Mouse (Mus musculus) forebrain, embryonic 16.5 days (tissue): ENCODE results near the gene Hoxa6. TPM values are rescaled to one million over a fixed set of nuclear protein-coding genes. Genes with fewer than 3 reads are reported as not detected.

Source experiments
- ATAC-seq: fragments of 200-750 bp; cut with Nextera tagmentation; 2 replicates; pipeline ENCODE4 v1.8.0; 2017; ENCODE audit warnings: mild to moderate bottlenecking, moderate library complexity
- H3K27ac ChIP-seq: fragments of 300-500 bp; sonication (generic); 2 replicates; pipeline ENCODE4 v1.5.1; 2014; ENCODE audit warnings: low read length, control low read depth
- H3K27me3 ChIP-seq: fragments of 300-500 bp; sonication (generic); replicated peaks from 2 replicates; pipeline ENCODE4 v1.6.1; 2014; ENCODE audit warnings: low read length; ENCODE audit not compliant: control insufficient read depth, insufficient read depth
- H3K36me3 ChIP-seq: fragments of 300-500 bp; sonication (generic); 2 replicates; pipeline ENCODE4 v1.6.1; 2014; ENCODE audit not compliant: control insufficient read depth, insufficient read depth
- H3K4me1 ChIP-seq: fragments of 300-500 bp; sonication (generic); replicated peaks from 2 replicates; pipeline ENCODE4 v1.6.1; 2014; ENCODE audit warnings: low read length; ENCODE audit not compliant: control insufficient read depth, insufficient read depth
- H3K4me2 ChIP-seq: fragments of 300-500 bp; sonication (generic); 2 replicates; pipeline ENCODE4 v1.6.1; 2014; ENCODE audit warnings: mild to moderate bottlenecking, low read length, control low read depth
- H3K4me3 ChIP-seq: fragments of 300-500 bp; sonication (generic); replicated peaks from 2 replicates; pipeline ENCODE4 v1.5.1; 2014; ENCODE audit warnings: mild to moderate bottlenecking, low read length, control low read depth
- H3K9ac ChIP-seq: fragments of 300-500 bp; sonication (generic); replicated peaks from 2 replicates; pipeline ENCODE4 v1.6.1; 2014; ENCODE audit warnings: low read depth, low read length, control low read depth
- H3K9me3 ChIP-seq: fragments of 300-500 bp; sonication (generic); 2 replicates; pipeline ENCODE4 v1.6.1; 2016; ENCODE audit warnings: low read length; ENCODE audit not compliant: control insufficient read depth
- WGBS: fragments of 180-500 bp; shearing (Covaris S2); extraction: QIAGEN DNeasy Blood & Tissue Kit; methylation state at CpG from one replicate; pipeline ENCODE4 v1.1.7; 2014; 5-methylcytosine and 5-hydroxymethylcytosine counted together
- polyA plus RNA-seq: library from polyadenylated mRNA; unstranded; fragments of >200 nt; fragmentation: Nextera tagmentation; extraction: Ambion mirVana; gene quantifications from 2 replicates; pipeline ENCODE4 v1.2.1, GENCODE M21; 2015

Hoxa6 gene
- polyA plus RNA-seq, 1 experiment from 2014 or later: not detected

- 22% methylated on average over 6 of the region's 6 CpGs for WGBS
Observed at GRCm38 (mm10) chr6:52235866-52236265, 27.3 kb upstream of the Hoxa6 start.

DNA sequence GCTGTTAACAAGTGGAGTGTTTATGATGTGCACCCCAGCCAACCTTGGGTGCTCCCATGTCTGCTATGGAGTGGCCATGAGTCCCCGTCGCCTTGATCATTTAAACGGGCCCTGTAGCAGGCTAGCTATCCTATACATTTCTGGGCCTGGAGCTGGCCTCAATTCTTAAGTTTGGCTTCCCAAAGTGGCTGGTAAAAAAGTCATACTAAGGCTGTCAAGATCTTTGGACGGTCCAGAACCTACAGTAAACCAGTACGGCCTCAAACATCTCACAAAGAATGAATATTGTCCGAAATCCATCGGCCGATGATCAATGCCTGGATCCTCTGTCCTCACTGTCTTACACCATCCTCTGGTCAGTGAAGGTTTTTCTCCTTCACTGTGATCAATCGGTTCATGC is 26.7 kb upstream of the Hoxa6 start:
- Histone ChIP-seq H3K4me3 (no peak overlapping the region), H3K36me3 (no peaks in the 10 kb centered on the region), H3K9me3 (no peaks in the 10 kb centered on the region), H3K4me1 (no peaks in the 10 kb centered on the region; the same call in 1 of the 2 replicates), H3K27me3 (peaks cover 88% of the 10 kb centered on the region), H3K9ac (no peak overlapping the region), H3K4me2 (no peak overlapping the region), H3K27ac (no peak overlapping the region)
- 27% methylated on average over 9 of the region's 9 CpGs for WGBS
- no peak for ATAC-seq

More at GRCm38 (mm10) chr6:52235866-52236265, 27.3 kb upstream of the Hoxa6 start:
- no peak overlapping the region for H3K27ac ChIP-seq
- no peak overlapping the region for H3K4me3 ChIP-seq
- no peak overlapping the region for H3K4me2 ChIP-seq
- no peak overlapping the region for H3K9ac ChIP-seq
- H3K4me1 ChIP-seq: no peaks in the 10 kb centered on the region; the same call in 1 of the 2 replicates
- ATAC-seq: no peak
- no peaks in the 10 kb centered on the region for H3K36me3 ChIP-seq
- H3K9me3 ChIP-seq: no peaks in the 10 kb centered on the region
- peaks cover 88% of the 10 kb centered on the region for H3K27me3 ChIP-seq

- peaks cover 86% of the 10 kb centered on the region for H3K27me3 ChIP-seq
- H3K4me1 ChIP-seq: no peaks in the 10 kb centered on the region; the same call in 1 of the 2 replicates
- no peak overlapping the region for H3K4me3 ChIP-seq
- no peak overlapping the region for H3K4me2 ChIP-seq
- H3K9ac ChIP-seq: no peak overlapping the region
- H3K27ac ChIP-seq: no peak overlapping the region
- 2% methylated on average over 65 of the region's 68 CpGs for WGBS
- ATAC-seq: no peak
- H3K36me3 ChIP-seq: no peaks in the 10 kb centered on the region
- no peaks in the 10 kb centered on the region for H3K9me3 ChIP-seq
Observed at GRCm38 (mm10) chr6:52234428-52235140, 26.1 kb upstream of the Hoxa6 start.

DNA sequence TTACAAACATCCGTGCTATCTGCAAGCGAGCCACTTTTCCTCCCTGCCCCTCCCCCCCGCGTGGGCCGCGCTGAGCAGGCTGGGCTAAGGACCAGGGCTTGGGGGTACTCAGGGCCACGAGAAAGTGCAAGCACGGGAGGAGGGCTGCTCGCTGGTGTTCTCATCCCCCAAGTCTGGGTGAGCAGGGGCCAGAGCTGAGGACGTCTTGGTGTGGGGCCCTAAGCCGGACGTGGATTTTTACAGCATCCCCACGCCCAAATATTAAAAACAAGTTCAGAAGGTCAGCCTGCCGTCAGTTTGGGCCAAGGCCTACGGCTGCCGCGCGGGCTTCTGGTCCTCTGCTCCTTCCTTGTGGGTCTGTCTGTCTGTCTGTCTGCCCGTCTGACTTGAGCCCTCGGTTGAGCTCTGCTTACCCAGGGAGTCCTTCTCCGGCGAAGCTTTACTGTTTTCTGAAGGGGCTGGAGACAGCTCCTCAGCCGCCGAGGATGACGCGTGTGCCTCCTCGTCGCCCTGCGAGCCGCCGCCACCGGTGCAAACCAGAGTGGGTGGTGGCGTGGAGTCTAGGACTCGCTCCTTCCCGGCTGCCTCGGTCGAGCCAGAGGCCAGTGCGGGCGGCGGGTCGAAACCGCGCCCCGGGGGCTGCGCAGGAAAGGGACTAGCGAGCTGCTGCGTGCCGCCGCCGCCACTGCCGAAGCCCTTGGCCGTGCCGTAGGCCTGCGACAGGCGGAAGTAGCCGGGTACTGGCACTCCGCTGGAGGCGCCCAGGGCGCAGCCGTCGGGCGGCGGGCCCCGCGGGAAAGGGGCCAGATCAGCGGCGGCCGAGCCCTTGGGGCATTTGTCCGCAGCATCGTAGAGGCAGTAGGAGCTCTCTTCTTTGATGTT is 25.3 kb upstream of the Hoxa6 start:
- Histone ChIP-seq H3K27me3 (peaks cover 88% of the 10 kb centered on the region), H3K27ac (no peak overlapping the region), H3K4me3 (no peak overlapping the region), H3K9me3 (no peaks in the 10 kb centered on the region), H3K4me1 (no peaks in the 10 kb centered on the region; the same call in 1 of the 2 replicates), H3K4me2 (no peak overlapping the region), H3K36me3 (no peaks in the 10 kb centered on the region), H3K9ac (no peak overlapping the region)
- no peak for ATAC-seq
- 1% methylated on average over 69 of the region's 70 CpGs for WGBS

GRCm38 (mm10) chr6:52232984-52233545 is 24.5 kb upstream of the Hoxa6 start:
- ATAC-seq: no peak
- no peaks in the 10 kb centered on the region for H3K36me3 ChIP-seq
- H3K4me1 ChIP-seq: no peaks in the 10 kb centered on the region; the same call in 1 of the 2 replicates
- H3K9me3 ChIP-seq: no peaks in the 10 kb centered on the region
- H3K27me3 ChIP-seq: peaks cover 90% of the 10 kb centered on the region
- H3K4me2 ChIP-seq: no peak overlapping the region
- no peak overlapping the region for H3K4me3 ChIP-seq
- 2% methylated on average over 23 of the region's 23 CpGs for WGBS
- H3K9ac ChIP-seq: no peak overlapping the region
- no peak overlapping the region for H3K27ac ChIP-seq

- no peak overlapping the region for H3K27ac ChIP-seq
- no peaks in the 10 kb centered on the region for H3K36me3 ChIP-seq
- no peak overlapping the region for H3K4me2 ChIP-seq
- 1% methylated on average over 18 of the region's 18 CpGs for WGBS
- peaks cover 90% of the 10 kb centered on the region for H3K27me3 ChIP-seq
- ATAC-seq: no peak
- no peaks in the 10 kb centered on the region; the same call in 1 of the 2 replicates for H3K4me1 ChIP-seq
- no peak overlapping the region for H3K4me3 ChIP-seq
- H3K9ac ChIP-seq: no peak overlapping the region
- no peaks in the 10 kb centered on the region for H3K9me3 ChIP-seq
Observed at GRCm38 (mm10) chr6:52232568-52232965, 24.0 kb upstream of the Hoxa6 start.

DNA sequence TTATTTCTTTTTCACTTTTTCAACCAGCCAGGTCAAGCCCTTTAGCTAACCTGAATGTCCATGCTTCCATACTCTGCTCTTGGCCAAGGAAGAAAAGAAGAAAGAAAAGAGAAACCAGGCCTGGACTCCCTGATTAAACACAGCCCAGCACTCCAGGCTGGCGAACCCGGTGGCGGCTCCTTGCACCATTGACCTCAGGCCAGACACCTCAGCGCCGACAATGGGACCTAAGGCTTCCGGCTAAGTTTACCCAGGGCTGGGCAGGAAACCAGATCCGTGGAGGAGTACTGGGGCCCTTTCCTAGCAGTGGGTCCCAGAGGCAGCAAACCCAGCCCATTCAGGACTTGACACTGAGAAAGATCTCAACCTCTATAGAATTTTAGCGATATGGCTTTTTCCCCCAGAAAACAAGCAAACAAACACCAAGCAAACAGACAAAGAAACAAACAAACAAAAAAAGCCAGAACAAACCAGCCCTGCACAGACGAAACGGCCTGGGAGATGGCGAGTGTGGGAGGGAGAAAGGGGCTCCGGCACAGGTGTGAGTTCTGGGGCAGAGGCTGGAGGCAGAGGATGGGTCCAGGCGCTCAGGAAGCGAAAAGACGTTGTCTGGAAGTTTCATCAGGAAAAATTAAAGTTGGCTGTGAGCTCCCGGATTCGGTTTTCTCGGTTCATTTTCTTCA is 23.5 kb upstream of the Hoxa6 start:
- no peaks in the 10 kb centered on the region for H3K9me3 ChIP-seq
- no peak overlapping the region for H3K4me2 ChIP-seq
- H3K9ac ChIP-seq: no peak overlapping the region
- peaks cover 90% of the 10 kb centered on the region for H3K27me3 ChIP-seq
- 0% methylated on average over 18 of the region's 18 CpGs for WGBS
- H3K36me3 ChIP-seq: no peaks in the 10 kb centered on the region
- H3K4me1 ChIP-seq: no peaks in the 10 kb centered on the region; the same call in 1 of the 2 replicates
- ATAC-seq: no peak
- H3K27ac ChIP-seq: no peak overlapping the region
- H3K4me3 ChIP-seq: no peak overlapping the region

DNA sequence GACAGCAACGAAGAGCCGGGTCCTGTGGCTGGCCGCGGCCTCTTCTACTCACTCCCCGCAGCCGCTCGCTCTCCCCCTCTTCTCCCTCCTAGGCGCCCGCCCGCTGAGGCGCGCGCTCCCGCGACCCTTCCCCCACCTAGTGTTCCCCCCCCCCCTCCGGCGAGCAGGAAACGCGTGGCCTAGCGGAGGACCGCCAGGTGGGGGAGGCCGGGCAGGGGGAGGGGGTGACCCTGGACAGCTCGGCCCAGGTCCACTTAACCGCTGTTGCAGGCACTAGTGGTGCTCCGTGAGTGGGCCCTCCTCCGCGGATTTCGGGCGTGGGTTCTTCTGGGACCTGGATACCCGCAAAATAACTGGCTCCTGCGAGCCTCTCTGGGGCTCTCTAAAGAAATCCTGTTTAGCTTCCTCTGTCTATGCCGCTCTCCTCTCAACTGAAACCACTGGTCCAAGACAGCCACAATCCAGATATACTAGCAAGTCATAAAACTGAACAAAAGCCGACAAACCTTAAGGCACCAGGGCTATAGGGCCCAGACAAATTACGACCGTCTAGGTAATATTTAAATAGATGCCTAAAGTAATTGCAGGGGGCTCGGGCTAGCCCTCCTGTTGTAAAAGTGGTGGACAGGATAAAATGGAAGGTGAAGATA is 22.1 kb upstream of the Hoxa6 start, which contains the start of gene Hoxa9:
Gene Hoxa9, minus strand, starts transcription at position 574 of the 650 bp plus-strand sequence.
- 2% methylated on average over 22 of the region's 36 CpGs for WGBS
- Histone ChIP-seq H3K4me3 (no peak within 1 kb of the TSS), H3K9me3 (no peaks in the 10 kb centered on the region), H3K27ac (no peak within 1 kb of the TSS), H3K9ac (no peak within 1 kb of the TSS), H3K36me3 (no peaks in the 10 kb centered on the region), H3K27me3 (peaks cover 90% of the 10 kb centered on the region), H3K4me1 (no peaks in the 10 kb centered on the region; the same call in 1 of the 2 replicates), H3K4me2 (no peak within 1 kb of the TSS)
- no peak for ATAC-seq
